Mouse (Mus musculus) brown adipose tissue, adult 24 weeks (tissue): ENCODE results near the gene Syngr3. TPM values are rescaled to one million over a fixed set of nuclear protein-coding genes. Genes with fewer than 3 reads are reported as not detected.
"Not testable (repeated sequence)": the region's sequence is repeated elsewhere in the genome, so short reads cannot be mapped to it uniquely, and the experiment has no call there.

Experiments
- H3K27ac ChIP-seq: fragments of 200-500 bp; replicated peaks from 2 replicates; pipeline ENCODE4 v1.5.1; 2012; ENCODE audit warnings: low read depth, mild to moderate bottlenecking, low read length
- H3K4me1 ChIP-seq: fragments of 200-500 bp; 2 replicates; pipeline ENCODE4 v1.6.1; 2012; ENCODE audit warnings: low read length, mixed read lengths; ENCODE audit not compliant: control insufficient read depth, insufficient read depth, insufficient read length
- H3K4me3 ChIP-seq: fragments of 200-500 bp; 2 replicates; pipeline ENCODE4 v1.5.1; 2012; ENCODE audit warnings: low read depth, mild to moderate bottlenecking, low read length, moderate library complexity; ENCODE audit not compliant: insufficient read depth
- polyA plus RNA-seq: library from polyadenylated mRNA; stranded (reverse); fragments of >200 nt; gene quantifications from 2 replicates; pipeline ENCODE4 v1.2.4, GENCODE M21; 2012; ENCODE audit not compliant: missing spikeins, insufficient read depth, insufficient read length

The Syngr3 gene
- polyA plus RNA-seq, 1 experiment: not detected

- H3K27ac ChIP-seq: no peak overlapping the region
- H3K4me3 ChIP-seq: no peak overlapping the region
- peaks cover 10% of the 10 kb centered on the region for H3K4me1 ChIP-seq
Observed at GRCm38 (mm10) chr17:24676187-24676586, 13.6 kb downstream of the Syngr3 start.

GRCm38 (mm10) chr17:24674277-24674676 lies 15.5 kb downstream of the Syngr3 start:
- H3K4me1 ChIP-seq: peaks cover 13% of the 10 kb centered on the region
- no peak overlapping the region for H3K4me3 ChIP-seq
- H3K27ac ChIP-seq: no peak overlapping the region

GRCm38 (mm10) chr17:24672141-24672540 lies 17.6 kb downstream of the Syngr3 start:
- Histone ChIP-seq H3K4me3 (peak overlapping the region; percentile 2; the same call in 1 of the 2 replicates), H3K27ac (no peak overlapping the region), H3K4me1 (peaks cover 13% of the 10 kb centered on the region)

GRCm38 (mm10) chr17:24671346-24671745 lies 18.4 kb downstream of the Syngr3 start:
- 0 out of 2 replicates have a peak overlapping the region, but pooled peaks have one; percentile 10 for H3K4me3 ChIP-seq
- no peak overlapping the region for H3K27ac ChIP-seq
- H3K4me1 ChIP-seq: peaks cover 13% of the 10 kb centered on the region

GRCm38 (mm10) chr17:24670246-24670844 lies 19.4 kb downstream of the Syngr3 start:
- Histone ChIP-seq H3K4me1 (peaks cover 13% of the 10 kb centered on the region), H3K27ac (peak overlapping the region; percentile 87), H3K4me3 (peak overlapping the region; percentile 95)

GRCm38 (mm10) chr17:24669545-24670245 lies 20.1 kb downstream of the Syngr3 start, which contains the start of gene Zfp598:
Zfp598 (plus strand) TSS chr17:24669687.
- peak within 1 kb of the TSS; percentile 87 for H3K27ac ChIP-seq
- peaks cover 13% of the 10 kb centered on the region for H3K4me1 ChIP-seq
- peak within 1 kb of the TSS; percentile 95 for H3K4me3 ChIP-seq

- Histone ChIP-seq H3K27ac (peak overlapping the region; percentile 73), H3K4me3 (peak overlapping the region; percentile 68), H3K4me1 (peaks cover 13% of the 10 kb centered on the region)
Observed at GRCm38 (mm10) chr17:24669214-24669544, 20.6 kb downstream of the Syngr3 start.

GRCm38 (mm10) chr17:24667416-24667815 lies 22.3 kb downstream of the Syngr3 start:
- Histone ChIP-seq H3K4me1 (peaks cover 13% of the 10 kb centered on the region), H3K27ac (no peak overlapping the region), H3K4me3 (no peak overlapping the region)

GRCm38 (mm10) chr17:24667011-24667410 lies 22.7 kb downstream of the Syngr3 start:
- H3K27ac ChIP-seq, H3K4me3 ChIP-seq: not testable (repeated sequence)
- peaks cover 10% of the 10 kb centered on the region for H3K4me1 ChIP-seq

GRCm38 (mm10) chr17:24658017-24658758 lies 31.6 kb downstream of the Syngr3 start, which contains the start of gene Npw:
Npw (minus strand) TSS chr17:24658457.
- Histone ChIP-seq H3K27ac (no peak within 1 kb of the TSS), H3K4me3 (peak within 1 kb of the TSS; percentile 34; the same call in 1 of the 2 replicates), H3K4me1 (no peaks in the 10 kb centered on the region)

GRCm38 (mm10) chr17:24654969-24655368 lies 34.8 kb downstream of the Syngr3 start:
- H3K27ac ChIP-seq: no peak overlapping the region
- H3K4me3 ChIP-seq: no peak overlapping the region
- H3K4me1 ChIP-seq: peaks cover 5% of the 10 kb centered on the region; the same call in 1 of the 2 replicates

- H3K4me3 ChIP-seq: peak overlapping the region; percentile 48
- 0 out of 2 replicates have a peak overlapping the region, but pooled peaks have one; percentile 45 for H3K27ac ChIP-seq
- peaks cover 5% of the 10 kb centered on the region; the same call in 1 of the 2 replicates for H3K4me1 ChIP-seq
Observed at GRCm38 (mm10) chr17:24653967-24654710, 35.6 kb downstream of the Syngr3 start.

GRCm38 (mm10) chr17:24651835-24652234 lies 37.9 kb downstream of the Syngr3 start:
- no peak overlapping the region for H3K4me3 ChIP-seq
- H3K27ac ChIP-seq: 0 out of 2 replicates have a peak overlapping the region, but pooled peaks have one; percentile 88
- H3K4me1 ChIP-seq: peaks cover 5% of the 10 kb centered on the region; the same call in 1 of the 2 replicates

GRCm38 (mm10) chr17:24650766-24651165 lies 39.0 kb downstream of the Syngr3 start:
- H3K27ac ChIP-seq: peak overlapping the region; percentile 88
- peak overlapping the region; percentile 56 for H3K4me3 ChIP-seq
- H3K4me1 ChIP-seq: peaks cover 5% of the 10 kb centered on the region; the same call in 1 of the 2 replicates
